Mouse (Mus musculus) layer of hippocampus, postnatal 10 days (tissue): ENCODE measurements around the gene Ubxn11. TPM values are rescaled to one million over a fixed set of nuclear protein-coding genes. Genes with fewer than 3 reads are reported as not detected.
A peak's percentile ranks its signal among the peaks of the same experiment; 100 is the strongest.

ENCODE experiments used
- DNase-seq, 2 experiments: peaks; one replicate each; pipeline ENCODE4 v3.0.0; 2021; ENCODE audit warnings: low spot score in 2 of 2
- long read RNA-seq: library from polyadenylated mRNA; stranded (forward); transcript quantifications from one replicate; pipeline ENCODE4 v2.0.0, GENCODE M21; 2023
- total RNA-seq, 2 experiments: library from RNA; stranded (reverse); gene quantifications; 2 replicates each; pipeline ENCODE4 v1.2.3; 2021

Ubxn11 gene
- 10 to 100 TPM; 19.5 to 23.2 TPM for total RNA-seq
- long read RNA-seq, partial matches to known transcripts: 4 of 20 reads
- long read RNA-seq, other reads (novel, unspliced or antisense): 11 of 20 reads

GRCm38 (mm10) chr4:134101979-134102741 lies at the start of gene Ubxn11:
TSS of gene Ubxn11 (plus strand) at chr4:134102570.
- DNase-seq: peak; percentile 83 to 88

- no peak for DNase-seq
Observed at GRCm38 (mm10) chr4:134053538-134053937, 48.8 kb upstream of the Ubxn11 start, which contains the start of gene Zfp683. TSS of gene Zfp683 (plus strand) at chr4:134053838.

GRCm38 (mm10) chr4:134058166-134058715 lies 44.1 kb upstream of the Ubxn11 start:
- DNase-seq: no peak

- no peak for DNase-seq
Observed at GRCm38 (mm10) chr4:134058908-134059307, 43.5 kb upstream of the Ubxn11 start.

- DNase-seq: no peak
Observed at GRCm38 (mm10) chr4:134060135-134060865, 42.1 kb upstream of the Ubxn11 start, which contains the start of gene Crybg2. TSS of gene Crybg2 (plus strand) at chr4:134060815.

- peak; percentile 32 to 49 for DNase-seq
Observed at GRCm38 (mm10) chr4:134061166-134061830, 41.1 kb upstream of the Ubxn11 start.

GRCm38 (mm10) chr4:134061944-134062446 lies 40.4 kb upstream of the Ubxn11 start:
- DNase-seq: peak in 1 of 2 experiments; percentile 17

- DNase-seq: no peak
Observed at GRCm38 (mm10) chr4:134062561-134062960, 39.8 kb upstream of the Ubxn11 start.

- DNase-seq: no peak
Observed at GRCm38 (mm10) chr4:134065431-134066004, 36.9 kb upstream of the Ubxn11 start.

- no peak for DNase-seq
Observed at GRCm38 (mm10) chr4:134067383-134067782, 35.0 kb upstream of the Ubxn11 start.

- DNase-seq: no peak
Observed at GRCm38 (mm10) chr4:134067833-134068544, 34.4 kb upstream of the Ubxn11 start.

GRCm38 (mm10) chr4:134068793-134069580 lies 33.4 kb upstream of the Ubxn11 start:
- no peak for DNase-seq

- DNase-seq: peak; percentile 47 to 60
Observed at GRCm38 (mm10) chr4:134078694-134079093, 23.7 kb upstream of the Ubxn11 start.

GRCm38 (mm10) chr4:134080674-134081073 lies 21.7 kb upstream of the Ubxn11 start:
- no peak for DNase-seq

GRCm38 (mm10) chr4:134081730-134082386 lies 20.5 kb upstream of the Ubxn11 start:
- peak in 1 of 2 experiments; percentile 37 for DNase-seq

GRCm38 (mm10) chr4:134082460-134082859 lies 19.9 kb upstream of the Ubxn11 start:
- no peak for DNase-seq

GRCm38 (mm10) chr4:134084999-134085398 lies 17.4 kb upstream of the Ubxn11 start:
- no peak for DNase-seq

GRCm38 (mm10) chr4:134087412-134087811 lies 15.0 kb upstream of the Ubxn11 start:
- no peak for DNase-seq

- DNase-seq: no peak
Observed at GRCm38 (mm10) chr4:134089029-134089428, 13.3 kb upstream of the Ubxn11 start.
